Mouse (Mus musculus) left cerebral cortex, postnatal 25 days (tissue): ENCODE results near the gene Btg3. TPM values are rescaled to one million over a fixed set of nuclear protein-coding genes. Genes with fewer than 3 reads are reported as not detected.

Experiments used
- DNase-seq, 2 experiments: peaks; one replicate each; pipeline ENCODE4 v3.0.0; 2022; ENCODE audit warnings: low spot score in 2 of 2, mixed read lengths in 1 of 2
- intact Hi-C: fragments of 180-260 bp; cut with DNase I; formaldehyde crosslinking; loops from one replicate; pipeline ENCODE4 v1.15.1; 2025
- total RNA-seq, 2 experiments: library from RNA; stranded (reverse); gene quantifications; 2 replicates each; pipeline ENCODE4 v1.2.3; 2021

Btg3 gene
- total RNA-seq, 2 experiments from 2014 or later, result 13.3 to 16.3 TPM

DNA sequence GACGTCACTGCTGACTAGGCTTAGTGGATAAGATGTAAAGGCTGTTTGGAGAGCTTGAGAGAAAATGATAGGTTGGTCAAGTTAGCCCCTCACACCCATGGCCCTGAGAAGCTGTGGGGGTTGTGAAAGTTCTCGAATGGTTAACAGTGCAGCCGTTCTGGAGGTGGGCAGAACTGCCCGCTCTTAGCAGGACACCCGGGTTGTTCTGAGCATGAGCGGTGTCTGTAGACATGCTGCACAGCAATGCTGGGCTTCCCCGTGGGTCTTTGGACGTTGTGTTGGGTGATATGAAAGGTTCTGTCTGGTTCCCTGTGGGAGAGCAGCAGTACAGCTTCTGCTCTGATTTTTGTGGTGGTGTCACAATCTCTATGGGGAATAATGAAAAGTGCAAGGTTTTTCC, 70.4 kb downstream of the Btg3 start:
- no peak for DNase-seq

DNA sequence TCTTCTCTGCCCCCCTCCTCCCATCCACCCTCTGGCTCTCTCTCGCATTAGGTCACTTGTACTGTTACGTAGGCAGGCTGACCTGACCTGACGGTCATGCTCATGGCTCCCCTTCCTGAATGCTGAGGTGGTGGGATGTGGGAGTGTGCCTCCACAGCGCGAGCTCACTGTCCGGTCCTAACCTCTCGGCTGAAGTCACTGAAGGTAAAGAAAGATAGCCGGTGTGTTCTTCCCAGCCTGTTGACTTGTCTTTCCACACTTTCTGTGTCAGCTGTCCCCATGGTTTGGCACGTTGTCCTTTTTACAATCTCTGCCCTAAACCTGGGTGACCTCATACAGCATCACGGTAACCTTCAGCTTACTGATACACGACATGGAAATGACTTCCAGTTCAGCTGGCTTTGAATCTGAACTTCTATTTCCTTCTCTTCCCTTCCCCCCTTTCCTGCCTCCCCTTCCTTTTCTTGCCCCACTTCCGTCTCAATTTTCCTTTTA, 71.3 kb downstream of the Btg3 start:
- no peak for DNase-seq
- intact Hi-C loops, result no loop called here

More for the DNA sequence above, 70.4 kb downstream of the Btg3 start:
- intact Hi-C loops, result no loop called here

DNA sequence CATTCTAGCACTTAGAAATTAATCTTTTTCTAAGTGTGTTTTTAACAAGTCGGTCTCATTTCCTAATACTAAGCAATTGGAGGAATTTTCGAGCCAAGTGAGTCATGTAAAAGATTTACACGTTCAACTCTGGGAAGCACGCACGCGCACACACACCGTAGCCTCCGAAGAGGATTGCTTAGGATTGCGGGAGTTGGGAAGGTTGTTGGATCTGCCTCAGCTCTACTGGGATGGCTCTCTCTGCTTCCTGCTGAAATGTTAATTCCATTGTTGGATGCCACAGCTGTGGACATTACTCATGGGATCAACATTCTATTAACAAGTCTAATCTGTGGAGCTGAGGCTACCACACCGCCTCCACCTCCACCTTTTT, 74.3 kb downstream of the Btg3 start:
- intact Hi-C loops, result loop anchor here (2.0 to 5.0 kb wide), 2 partner anchors 14 to 105 kb away; no protein-coding TSS in a partner anchor
- DNase-seq, result peak; percentile 48 to 72

DNA sequence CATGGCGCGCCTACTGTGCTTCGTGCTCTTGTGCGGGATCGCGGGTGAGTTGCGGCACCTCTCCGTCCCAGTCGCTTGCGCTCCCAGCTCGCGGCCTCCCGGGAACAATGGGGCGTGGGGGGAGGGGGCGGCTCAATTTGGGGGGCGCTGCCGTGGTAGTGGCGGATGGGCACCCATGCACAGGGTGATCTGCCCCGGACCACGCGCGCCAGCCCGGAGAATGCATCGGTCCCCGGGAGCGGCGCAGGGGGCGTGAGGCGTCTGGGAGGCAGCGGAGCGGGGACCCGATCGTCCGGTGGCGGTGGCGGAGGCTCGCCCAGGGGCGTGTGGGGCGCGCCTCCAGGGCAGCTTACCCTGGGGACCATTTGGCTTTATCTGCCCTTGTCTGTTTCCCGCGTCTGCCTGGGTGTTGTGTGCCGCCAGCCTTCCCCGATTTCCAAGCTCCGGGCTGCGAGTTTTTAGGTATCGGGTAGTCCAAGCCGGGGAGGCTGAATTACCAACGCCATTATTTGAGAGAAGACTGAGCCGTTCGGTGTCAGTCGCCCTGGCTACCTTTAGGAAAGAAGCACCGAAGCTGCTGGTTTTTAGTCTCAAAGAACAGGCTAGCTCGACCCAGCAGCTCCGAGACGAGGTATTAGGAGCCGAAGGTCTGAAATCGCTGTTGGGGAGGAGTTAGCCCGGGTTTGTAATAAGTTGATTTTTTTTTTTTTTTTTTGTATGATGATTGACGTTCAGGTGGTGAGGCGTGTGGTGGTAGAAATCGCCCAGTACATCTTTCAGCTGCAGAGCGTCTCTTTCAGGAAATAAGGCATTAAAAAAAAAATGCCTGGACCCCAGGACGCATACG, 74.9 kb downstream of the Btg3 start:
- intact Hi-C loops, result loop anchor here (1.0 to 5.0 kb wide), 3 partner anchors 15 to 105 kb away; no protein-coding TSS in a partner anchor
- DNase-seq, result peak in 1 of 2 experiments; percentile 36

- intact Hi-C loops, result loop anchor here (1.0 to 5.0 kb wide), 2 partner anchors 64 to 104 kb away; no protein-coding TSS in a partner anchor
- DNase-seq, result peak; percentile 86 to 89
These were observed 75.7 kb downstream of the Btg3 start, which contains the start of gene Cxadr for GRCm38 (mm10) chr16:78301183-78301830. Gene Cxadr (plus strand): TSS chr16:78301489.

- intact Hi-C loops, result no loop called here
- no peak for DNase-seq
These were observed 80.9 kb downstream of the Btg3 start for GRCm38 (mm10) chr16:78296114-78296513.

DNA sequence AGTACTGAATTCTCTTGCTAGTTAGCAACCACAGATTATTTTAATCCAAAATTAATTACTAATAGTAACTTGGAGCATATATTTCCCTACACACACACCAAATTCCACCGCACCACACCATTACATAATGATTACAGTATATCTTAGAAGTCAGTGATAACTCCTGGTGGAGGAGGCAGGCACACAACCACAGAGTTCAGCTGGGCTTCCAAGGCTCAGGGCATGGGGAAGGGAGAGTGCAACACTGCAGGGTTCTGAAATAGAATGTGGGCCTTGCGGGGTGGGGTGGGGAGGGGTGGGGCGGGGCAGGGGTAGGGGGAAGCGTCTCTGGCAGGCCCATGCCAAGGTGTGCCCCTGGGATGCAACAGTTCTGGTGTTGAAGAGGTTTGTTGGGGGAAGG, 81.4 kb downstream of the Btg3 start:
- no peak for DNase-seq
- intact Hi-C loops, result no loop called here

- DNase-seq, result no peak
- intact Hi-C loops, result no loop called here
These were observed 82.3 kb downstream of the Btg3 start for GRCm38 (mm10) chr16:78294606-78295275.

DNA sequence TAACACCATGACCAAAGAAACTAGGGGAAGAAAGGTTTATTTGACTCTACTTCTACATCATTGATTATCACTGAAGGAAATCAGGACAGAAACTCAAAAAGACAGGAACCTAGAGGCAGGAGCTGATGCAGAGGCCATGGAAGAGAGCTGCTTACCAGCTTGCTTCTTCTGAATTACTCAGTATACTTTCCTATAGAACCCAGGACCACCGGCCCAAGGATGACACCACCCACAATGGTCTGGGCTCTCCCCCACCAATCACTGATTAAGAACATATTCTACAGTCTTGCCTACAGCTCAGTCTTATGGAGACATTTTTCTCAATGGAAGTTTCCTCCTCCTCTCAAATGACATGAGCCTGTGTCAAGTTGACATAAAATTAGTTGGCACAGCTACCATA, 82.9 kb downstream of the Btg3 start:
- intact Hi-C loops, result no loop called here
- DNase-seq, result no peak

DNA sequence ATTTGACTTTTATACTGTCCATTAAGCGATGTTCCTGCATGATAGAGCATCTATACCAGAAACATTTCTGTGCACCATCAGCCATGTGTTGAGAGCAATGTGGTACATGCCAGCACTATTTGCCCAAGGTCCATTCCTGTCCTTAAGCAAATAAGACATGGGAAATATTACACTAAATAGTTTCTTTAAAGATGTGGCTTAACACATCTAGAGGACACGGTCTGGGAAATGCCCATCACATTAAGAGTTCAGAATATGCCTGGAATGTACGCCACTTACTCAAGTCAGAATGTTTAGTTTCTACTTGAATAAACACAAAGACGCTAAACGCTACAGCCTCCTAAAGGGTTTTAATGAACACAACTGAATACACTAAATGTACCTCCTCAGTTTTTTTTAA, 93.8 kb downstream of the Btg3 start:
- DNase-seq, result no peak
- intact Hi-C loops, result no loop called here

Other genes with a start within 250 kb of the Btg3 start
- gene Cxadr, start 75.7 kb downstream of the Btg3 start, total RNA-seq, result 10 to 100 TPM; 33.8 to 34.1 TPM
- 1 to 10 TPM; 7.0 to 7.6 TPM for gene D16Ertd472e, start 199.5 kb upstream of the Btg3 start, total RNA-seq